Mouse (Mus musculus): ENCODE results near the gene Parva.

Gene Parva

GRCm38 (mm10) chr7:112614046-112614790, 186.9 kb downstream of the Parva start:
- no peak for DNase-seq

- DNase-seq: no peak
Measured at GRCm38 (mm10) chr7:112614791-112615668, 187.7 kb downstream of the Parva start.

- DNase-seq: no peak
Measured at GRCm38 (mm10) chr7:112620322-112621179, 193.2 kb downstream of the Parva start.

GRCm38 (mm10) chr7:112627481-112627880, 200.2 kb downstream of the Parva start:
- no peak for DNase-seq

GRCm38 (mm10) chr7:112634505-112635213, 207.4 kb downstream of the Parva start:
- DNase-seq: no peak

GRCm38 (mm10) chr7:112635936-112636335, 208.6 kb downstream of the Parva start:
- DNase-seq: no peak
